Mouse (Mus musculus) heart, postnatal 10 days (tissue): Measurements from ENCODE around the gene Rfx2. TPM values are rescaled to one million over a fixed set of nuclear protein-coding genes. Genes with fewer than 3 reads are reported as not detected.

Experiments used
- DNase-seq, 2 experiments: peaks; one replicate each; pipeline ENCODE4 v3.0.0; 2021
- intact Hi-C: fragments of 180-260 bp; cut with DNase I; formaldehyde crosslinking; loops from one replicate; pipeline ENCODE4 v1.15.1; 2025
- total RNA-seq, 2 experiments: library from RNA; stranded (reverse); gene quantifications; 2 replicates each; pipeline ENCODE4 v1.2.3; 2021

Gene Rfx2
- total RNA-seq = 10 to 100 TPM in 1 of 2 experiments, 1 to 10 TPM in 1; 6.5 to 10.5 TPM

DNA sequence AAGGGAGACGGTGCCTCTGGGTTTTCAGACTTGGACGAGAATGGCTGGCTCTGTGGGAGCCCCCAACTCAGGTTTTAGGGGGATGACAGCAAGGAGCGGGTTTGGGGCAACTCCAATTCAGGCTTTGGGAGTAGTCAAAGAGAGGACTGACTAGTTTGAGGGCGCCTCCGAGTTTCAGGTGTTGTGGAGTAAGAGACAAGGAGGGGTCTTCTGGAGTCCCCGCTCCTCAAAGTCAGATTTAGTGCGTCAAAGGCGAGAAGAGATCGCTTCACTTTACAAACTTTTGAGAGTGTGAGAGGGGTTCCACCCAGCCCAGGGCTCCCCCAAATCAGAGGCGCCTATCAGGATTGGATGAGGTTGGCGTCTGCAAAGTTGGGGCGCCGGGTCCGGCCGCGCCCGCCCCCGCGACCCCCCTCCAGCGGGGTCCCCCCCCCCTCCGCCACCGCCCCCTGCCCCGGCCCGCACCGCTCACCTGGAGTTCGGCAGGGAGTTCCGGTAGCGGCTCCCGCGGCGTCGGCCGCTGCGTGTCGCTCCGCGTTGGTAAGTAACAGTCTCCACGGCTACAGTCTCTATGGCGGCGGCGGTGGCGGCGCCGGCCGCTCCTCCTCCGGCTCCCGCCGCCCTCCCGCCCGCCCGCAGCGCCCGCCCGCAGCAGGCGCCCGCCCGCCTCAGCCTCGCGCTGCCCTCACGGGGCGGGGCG lies at the start of gene Rfx2:
TSS of gene Rfx2 (minus strand) at position 603 of the 700 bp plus-strand sequence.
- peak in 1 of 2 experiments; percentile 34 for DNase-seq
- intact Hi-C loops = loop anchor here (1.0 to 5.0 kb wide), 2 partner anchors 22 to 107 kb away; partner anchors contain the start of gene Mllt1

GRCm38 (mm10) chr17:56877426-56877825 lies 46.6 kb upstream of the Rfx2 start:
- DNase-seq = no peak

DNA sequence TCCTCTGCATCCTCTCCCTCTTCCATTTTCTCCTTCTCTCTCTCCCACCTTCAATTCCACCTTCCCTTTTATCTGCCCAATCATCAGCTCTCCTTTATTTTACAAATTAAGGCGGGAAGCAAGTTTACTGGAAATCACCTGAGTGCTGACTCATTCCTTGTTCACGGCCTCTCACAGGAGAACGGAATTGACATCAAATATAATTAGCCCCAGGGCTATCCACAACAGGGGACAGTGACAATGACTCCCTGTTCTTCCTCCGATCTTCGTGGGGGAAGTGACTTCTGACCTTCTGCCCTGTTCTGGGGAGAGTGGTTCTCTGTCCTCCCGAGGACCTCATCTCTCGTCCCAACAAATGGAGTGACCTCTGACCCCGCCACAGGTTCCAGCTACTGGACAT lies 46.2 kb upstream of the Rfx2 start:
- intact Hi-C loops = no loop called here

More at GRCm38 (mm10) chr17:56877426-56877825, 46.6 kb upstream of the Rfx2 start:
- intact Hi-C loops = no loop called here

DNA sequence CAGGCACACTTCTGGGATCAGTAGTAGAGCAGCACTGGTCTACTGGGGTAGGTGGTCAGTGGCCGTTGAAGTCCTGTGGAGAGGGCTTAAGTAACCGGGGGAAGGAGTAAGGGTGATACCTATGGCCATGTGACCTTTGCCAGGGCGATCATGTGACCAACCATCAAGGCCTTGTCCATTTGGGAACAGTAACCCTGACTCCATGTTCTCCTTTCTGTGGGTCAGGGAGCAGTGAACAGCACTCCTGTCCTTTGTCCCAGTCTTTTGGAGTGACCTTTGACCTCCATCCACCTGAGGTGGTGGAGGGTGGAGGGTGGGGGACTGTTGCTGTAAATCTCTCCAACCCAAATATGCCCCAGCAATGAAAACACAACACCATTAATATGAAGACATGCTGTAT lies 45.7 kb upstream of the Rfx2 start:
- intact Hi-C loops = no loop called here
- no peak for DNase-seq

More for the DNA sequence above, 46.2 kb upstream of the Rfx2 start:
- DNase-seq = no peak

- intact Hi-C loops = no loop called here
These were observed 44.3 kb upstream of the Rfx2 start, which contains the start of gene 1700061G19Rik for GRCm38 (mm10) chr17:56874936-56875651. 1700061G19Rik (plus strand) TSS chr17:56875477.

GRCm38 (mm10) chr17:56874237-56874636 lies 43.4 kb upstream of the Rfx2 start, which contains the start of gene Acsbg2:
Acsbg2 (minus strand) TSS chr17:56874447.
- intact Hi-C loops = no loop called here

More at GRCm38 (mm10) chr17:56874936-56875651, 44.3 kb upstream of the Rfx2 start, which contains the start of gene 1700061G19Rik:
- no peak for DNase-seq

DNA sequence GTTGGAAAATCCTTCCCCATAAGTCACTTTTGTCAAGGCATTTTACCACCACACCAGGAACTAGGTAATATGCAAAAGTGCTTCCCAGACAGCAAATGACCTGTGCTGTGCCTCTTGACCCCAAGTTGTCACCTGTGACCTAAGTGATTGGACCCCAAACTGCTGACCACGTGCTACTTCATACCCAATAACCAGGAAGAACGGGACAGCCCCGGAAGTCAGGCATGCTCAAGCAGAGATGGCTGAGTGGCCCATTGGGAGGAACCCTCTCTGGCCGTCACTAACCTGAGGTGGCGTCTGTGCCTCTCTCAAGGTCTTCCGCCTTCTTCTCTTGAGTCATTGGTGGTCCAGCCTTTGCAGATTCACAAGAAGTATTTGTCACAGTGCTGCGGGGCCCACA lies 41.7 kb upstream of the Rfx2 start:
- intact Hi-C loops = no loop called here
- DNase-seq = no peak

More at GRCm38 (mm10) chr17:56874237-56874636, 43.4 kb upstream of the Rfx2 start, which contains the start of gene Acsbg2:
- no peak for DNase-seq

GRCm38 (mm10) chr17:56871767-56872166 lies 41.0 kb upstream of the Rfx2 start:
- no peak for DNase-seq
- intact Hi-C loops = no loop called here

GRCm38 (mm10) chr17:56870287-56870953 lies 39.6 kb upstream of the Rfx2 start:
- intact Hi-C loops = no loop called here
- DNase-seq = no peak

DNA sequence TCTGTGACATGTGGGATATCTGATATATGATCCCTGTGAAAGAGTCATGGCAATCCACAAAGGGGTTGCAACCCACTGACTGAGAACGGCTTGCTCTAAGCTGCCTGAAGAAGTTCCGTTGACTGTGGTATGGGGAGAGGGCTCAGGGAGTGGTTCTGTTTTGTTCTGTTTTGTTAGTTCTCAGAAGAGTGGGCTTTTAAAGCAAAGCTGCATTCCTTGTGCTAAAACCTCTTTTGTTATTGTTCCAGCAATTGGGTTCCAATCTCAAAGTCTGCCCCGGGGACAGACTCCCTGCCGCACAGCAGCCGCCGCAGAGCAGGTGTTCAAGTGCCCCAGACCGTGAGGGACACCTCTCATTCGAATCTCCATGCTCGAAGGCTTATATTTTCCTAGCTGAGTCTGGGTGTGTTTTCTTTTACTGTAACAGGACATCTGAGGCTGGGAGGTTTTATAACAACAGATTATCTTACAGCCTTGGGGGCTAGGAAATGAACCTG lies 38.7 kb upstream of the Rfx2 start:
- intact Hi-C loops = no loop called here
- no peak for DNase-seq

GRCm38 (mm10) chr17:56866071-56866470 lies 35.3 kb upstream of the Rfx2 start:
- no peak for DNase-seq
- intact Hi-C loops = no loop called here

DNA sequence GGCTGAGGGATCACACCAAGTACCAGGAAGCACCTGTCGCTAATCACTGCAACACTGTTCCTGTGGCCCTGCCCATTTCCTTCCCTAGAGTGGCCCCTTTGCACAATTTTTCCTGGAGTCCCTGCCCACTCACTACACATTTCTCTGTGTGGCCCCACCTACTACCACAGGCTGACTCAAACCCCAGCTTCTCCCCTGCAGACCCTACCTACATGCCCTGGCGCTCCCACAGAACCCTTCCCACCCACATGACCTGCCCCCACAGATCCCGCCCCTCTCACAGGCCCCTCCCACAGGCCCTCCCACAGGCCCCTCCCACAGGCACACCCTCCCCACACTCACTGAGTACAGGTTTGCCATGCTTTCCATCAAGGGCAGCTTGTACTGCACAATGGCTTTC lies 30.4 kb upstream of the Rfx2 start:
- intact Hi-C loops = no loop called here
- DNase-seq = peak in 1 of 2 experiments; percentile 20

- DNase-seq = peak; percentile 53 to 59
- intact Hi-C loops = loop anchor here (1.0 kb wide), 1 partner anchor 51 kb away; no protein-coding TSS in a partner anchor
These were observed 28.1 kb upstream of the Rfx2 start for GRCm38 (mm10) chr17:56858922-56859321.

DNA sequence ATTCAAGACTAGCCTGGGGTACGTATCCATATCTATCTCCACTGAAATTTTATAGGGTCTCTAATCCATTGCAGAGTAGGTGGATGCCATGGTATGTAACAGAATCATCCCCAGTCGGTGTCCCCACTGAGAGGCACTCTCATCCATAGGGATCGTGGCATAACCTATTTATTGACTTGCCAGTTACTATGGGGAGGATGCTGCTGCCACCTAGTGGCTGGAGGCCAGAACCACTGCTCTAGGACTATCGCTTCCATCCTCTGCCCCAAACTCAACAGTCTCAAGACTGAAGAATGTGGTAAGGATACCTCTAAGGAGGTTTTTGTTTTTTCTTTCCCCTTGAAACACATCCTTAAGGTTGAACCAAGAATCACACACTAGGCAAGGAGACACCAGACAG lies 27.4 kb upstream of the Rfx2 start:
- peak; percentile 61 to 73 for DNase-seq
- intact Hi-C loops = loop anchor here (1.0 kb wide), 1 partner anchor 50 kb away; no protein-coding TSS in a partner anchor

GRCm38 (mm10) chr17:56855421-56855820 lies 24.6 kb upstream of the Rfx2 start:
- no peak for DNase-seq
- intact Hi-C loops = no loop called here

DNA sequence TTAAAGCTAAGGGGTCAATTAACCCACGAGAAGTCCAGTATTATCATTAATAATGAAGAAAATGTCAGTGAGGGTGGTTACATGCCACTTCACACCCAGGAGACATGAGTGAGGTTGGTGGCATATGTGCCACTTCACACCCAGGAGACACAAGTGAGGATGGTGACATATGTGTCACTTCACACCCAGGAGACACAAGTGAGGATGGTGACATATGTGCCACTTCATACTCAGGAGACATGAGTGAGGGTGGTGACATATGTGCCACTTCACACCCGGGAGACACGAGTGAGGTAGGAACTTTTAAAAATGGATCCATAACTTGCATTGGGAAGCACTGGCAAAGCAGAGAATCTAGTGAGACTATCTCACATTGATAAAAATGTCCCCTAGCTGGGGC lies 20.4 kb upstream of the Rfx2 start:
- DNase-seq = no peak
- intact Hi-C loops = no loop called here

DNA sequence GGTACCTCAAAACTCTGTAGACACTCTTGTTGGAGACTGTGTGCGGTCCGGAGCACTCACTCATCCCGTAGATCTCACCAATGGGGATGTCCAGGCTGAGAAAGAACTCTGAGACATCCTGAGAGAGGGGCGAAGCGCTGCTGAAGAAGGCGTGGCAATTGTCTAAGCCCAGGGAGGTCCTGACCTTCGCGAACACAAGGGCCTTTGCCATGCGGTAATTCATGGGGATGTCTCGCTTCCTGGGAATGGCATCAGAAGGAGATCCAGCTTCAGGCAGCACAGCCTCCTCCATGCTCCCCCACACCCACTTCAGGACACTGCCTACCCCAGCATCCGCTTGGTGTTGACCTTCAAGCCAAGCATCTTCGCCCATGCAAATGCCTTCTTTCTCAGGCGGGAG lies 18.9 kb upstream of the Rfx2 start:
- intact Hi-C loops = no loop called here
- no peak for DNase-seq

DNA sequence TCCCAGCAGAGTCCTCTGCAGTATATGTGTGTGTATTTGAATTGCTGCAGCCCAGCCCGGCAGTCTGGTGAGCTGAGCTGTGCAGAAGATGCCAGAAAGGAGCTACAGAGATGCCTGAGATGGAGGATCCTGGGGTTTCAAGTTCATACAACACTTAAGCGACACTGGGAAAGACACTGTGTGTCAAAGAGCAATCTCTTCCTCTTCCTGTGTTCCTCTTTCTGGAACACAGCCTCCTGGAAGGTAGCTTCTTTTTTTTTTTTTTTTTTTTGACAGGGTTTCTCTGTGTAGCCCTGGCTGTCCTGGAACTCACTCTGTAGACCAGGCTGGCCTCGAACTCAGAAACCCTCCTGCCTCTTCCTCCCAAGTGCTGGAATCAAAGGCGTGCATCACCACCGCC lies 18.0 kb upstream of the Rfx2 start:
- no peak for DNase-seq
- intact Hi-C loops = no loop called here

DNA sequence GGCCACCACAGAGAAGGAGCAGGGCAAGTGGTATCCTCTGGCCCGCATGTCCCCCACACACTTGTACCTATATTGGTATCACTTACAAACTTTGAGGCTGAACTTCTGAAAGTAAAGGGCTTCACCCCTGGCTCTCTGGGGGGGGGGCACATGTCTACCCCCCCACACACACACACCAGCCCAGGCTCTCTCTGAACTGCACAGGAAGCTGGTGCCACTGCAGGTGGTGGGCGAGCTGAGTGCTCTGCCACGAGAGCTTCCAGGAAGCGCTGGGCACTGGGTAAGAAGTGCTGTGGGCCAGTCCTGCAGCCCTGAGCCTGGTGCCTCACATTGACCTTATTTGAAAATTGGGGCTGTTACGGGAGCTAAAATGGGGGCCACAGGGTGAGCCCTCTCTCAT lies 12.9 kb upstream of the Rfx2 start:
- DNase-seq = no peak
- intact Hi-C loops = no loop called here

DNA sequence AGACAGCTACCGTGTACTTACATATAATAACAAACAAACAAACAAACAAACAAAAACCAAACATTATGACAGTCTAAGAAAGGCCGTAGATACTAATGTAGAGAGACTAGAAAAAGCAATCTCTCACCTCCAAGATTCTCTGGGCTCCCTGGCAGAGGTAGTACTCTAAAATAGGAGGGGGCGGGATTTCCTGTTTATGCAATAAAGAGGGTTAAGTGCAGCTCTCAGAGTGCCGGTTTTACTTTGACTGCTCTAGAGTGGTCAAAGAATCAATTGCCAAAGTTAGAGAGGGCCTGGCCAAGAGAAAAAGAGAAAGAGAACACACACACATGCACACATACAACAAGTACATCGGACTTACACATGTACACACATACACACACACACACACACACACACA lies 11.4 kb upstream of the Rfx2 start:
- intact Hi-C loops = no loop called here
- no peak for DNase-seq

DNA sequence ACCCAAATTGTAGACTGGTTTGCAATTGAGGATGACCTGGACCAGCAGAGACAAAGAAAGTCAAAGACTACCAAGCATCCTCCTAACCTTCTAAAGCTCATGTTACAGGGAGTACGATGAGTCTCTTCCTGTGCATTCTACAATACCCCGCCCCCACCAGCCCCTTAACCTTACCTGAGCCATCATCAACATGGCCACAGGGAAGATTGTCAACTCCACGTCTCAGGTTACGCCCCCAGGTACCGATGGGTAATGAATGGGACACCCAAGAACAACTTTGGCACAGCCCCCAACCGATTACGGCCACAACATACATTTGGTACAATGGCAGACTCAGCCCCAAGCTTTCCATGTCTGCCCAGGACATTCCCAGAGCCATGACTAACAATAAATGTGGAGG lies 9.7 kb upstream of the Rfx2 start:
- intact Hi-C loops = no loop called here
- no peak for DNase-seq
